Mouse (Mus musculus) hindbrain, embryonic 14.5 days (tissue): ENCODE data around the gene Slc5a4b. TPM values are rescaled to one million over a fixed set of nuclear protein-coding genes. Genes with fewer than 3 reads are reported as not detected.

Source experiments
- ATAC-seq: fragments of 200-750 bp; cut with Nextera tagmentation; 2 replicates; pipeline ENCODE4 v1.8.0; 2017; ENCODE audit warnings: moderate number of reproducible peaks, mild to moderate bottlenecking, moderate TSS enrichment, moderate library complexity; ENCODE audit not compliant: low FRiP score
- DNase-seq: peaks from one replicate; pipeline ENCODE4 v3.0.0-alpha.2; 2015; ENCODE audit warnings: low spot score
- H3K27ac ChIP-seq: fragments of 300-500 bp; sonication (generic); 2 replicates; pipeline ENCODE4 v1.5.1; 2014; ENCODE audit warnings: mild to moderate bottlenecking, moderate library complexity
- H3K27me3 ChIP-seq: fragments of 300-500 bp; sonication (generic); 2 replicates; pipeline ENCODE4 v1.6.1; 2014; ENCODE audit warnings: mild to moderate bottlenecking, low read length, mixed read lengths; ENCODE audit not compliant: control insufficient read depth, insufficient read depth
- H3K36me3 ChIP-seq: fragments of 300-500 bp; sonication (generic); replicated peaks from 2 replicates; pipeline ENCODE4 v1.6.1; 2014; ENCODE audit not compliant: control insufficient read depth, insufficient read depth
- H3K4me1 ChIP-seq: fragments of 300-500 bp; sonication (generic); replicated peaks from 2 replicates; pipeline ENCODE4 v1.6.1; 2014; ENCODE audit warnings: antibody characterized with exemption, low read length, mixed read lengths; ENCODE audit not compliant: control insufficient read depth, insufficient read depth
- H3K4me2 ChIP-seq: fragments of 300-500 bp; sonication (generic); replicated peaks from 2 replicates; pipeline ENCODE4 v1.6.1; 2014; ENCODE audit warnings: mild to moderate bottlenecking, moderate library complexity
- H3K4me3 ChIP-seq: fragments of 300-500 bp; sonication (generic); replicated peaks from 2 replicates; pipeline ENCODE4 v1.5.1; 2014; ENCODE audit warnings: mild to moderate bottlenecking, low read length
- H3K9ac ChIP-seq: fragments of 300-500 bp; sonication (generic); 2 replicates; pipeline ENCODE4 v1.6.1; 2014
- H3K9me3 ChIP-seq: fragments of 300-500 bp; sonication (generic); 2 replicates; pipeline ENCODE4 v1.6.1; 2016; ENCODE audit warnings: low read length; ENCODE audit not compliant: control insufficient read depth
- whole genome bisulfite sequencing: fragments of 180-500 bp; shearing (Covaris S2); extraction: QIAGEN DNeasy Blood & Tissue Kit; methylation state at CpG from one replicate; pipeline ENCODE4 v1.1.7; 2014; 5-methylcytosine and 5-hydroxymethylcytosine counted together
- polyA plus RNA-seq: library from polyadenylated mRNA; unstranded; fragments of >200 nt; fragmentation: Nextera tagmentation; extraction: Ambion mirVana; gene quantifications from 2 replicates; pipeline ENCODE4 v1.2.1, GENCODE M21; 2014

The Slc5a4b gene
- polyA plus RNA-seq, 1 experiment from 2014 or later = not detected

GRCm38 (mm10) chr10:76031511-76032401, 79.0 kb downstream of the Slc5a4b start:
- 57% methylated on average over 14 of the region's 14 CpGs for WGBS
- ATAC-seq = peak; percentile 74
- DNase-seq = no peak

GRCm38 (mm10) chr10:76030496-76030895, 80.3 kb downstream of the Slc5a4b start:
- Histone ChIP-seq H3K9me3 (no peaks in the 10 kb centered on the region), H3K36me3 (no peaks in the 10 kb centered on the region), H3K27ac (no peak overlapping the region), H3K27me3 (no peaks in the 10 kb centered on the region), H3K4me2 (no peak overlapping the region), H3K9ac (no peak overlapping the region), H3K4me3 (no peak overlapping the region), H3K4me1 (peaks cover 7% of the 10 kb centered on the region)
- no peak for ATAC-seq
- 62% methylated on average over 5 of the region's 5 CpGs for WGBS
- DNase-seq = no peak

More at GRCm38 (mm10) chr10:76031511-76032401, 79.0 kb downstream of the Slc5a4b start:
- Histone ChIP-seq H3K27ac (peak overlapping the region; percentile 62), H3K36me3 (no peaks in the 10 kb centered on the region), H3K4me2 (peak overlapping the region; percentile 63), H3K4me3 (peak overlapping the region; percentile 89), H3K27me3 (no peaks in the 10 kb centered on the region), H3K9me3 (no peaks in the 10 kb centered on the region), H3K4me1 (peaks cover 7% of the 10 kb centered on the region), H3K9ac (peak overlapping the region; percentile 91)

- peaks cover 7% of the 10 kb centered on the region for H3K4me1 ChIP-seq
- no peak overlapping the region for H3K4me2 ChIP-seq
- DNase-seq = no peak
- 66% methylated on average over 5 of the region's 5 CpGs for WGBS
- ATAC-seq = no peak
- H3K9me3 ChIP-seq = no peaks in the 10 kb centered on the region
- no peak overlapping the region for H3K27ac ChIP-seq
- H3K27me3 ChIP-seq = no peaks in the 10 kb centered on the region
- no peak overlapping the region for H3K9ac ChIP-seq
- H3K36me3 ChIP-seq = no peaks in the 10 kb centered on the region
- H3K4me3 ChIP-seq = no peak overlapping the region
Observed at GRCm38 (mm10) chr10:76029276-76029675, 81.5 kb downstream of the Slc5a4b start.

- Histone ChIP-seq H3K27me3 (no peaks in the 10 kb centered on the region), H3K9me3 (no peaks in the 10 kb centered on the region), H3K27ac (no peak overlapping the region), H3K9ac (no peak overlapping the region), H3K4me1 (peaks cover 4% of the 10 kb centered on the region), H3K4me2 (no peak overlapping the region), H3K4me3 (no peak overlapping the region), H3K36me3 (no peaks in the 10 kb centered on the region)
- no peak for DNase-seq
- 81% methylated on average over 9 of the region's 9 CpGs for WGBS
- ATAC-seq = no peak
Observed at GRCm38 (mm10) chr10:76028396-76028795, 82.4 kb downstream of the Slc5a4b start.

GRCm38 (mm10) chr10:76028016-76028366, 82.8 kb downstream of the Slc5a4b start:
- 24% methylated on average over 4 of the region's 4 CpGs for WGBS
- Histone ChIP-seq H3K36me3 (no peaks in the 10 kb centered on the region), H3K27ac (no peak overlapping the region), H3K4me2 (no peak overlapping the region), H3K4me1 (no peaks in the 10 kb centered on the region), H3K9ac (no peak overlapping the region), H3K4me3 (no peak overlapping the region), H3K27me3 (no peaks in the 10 kb centered on the region), H3K9me3 (no peaks in the 10 kb centered on the region)
- ATAC-seq (no peak), DNase-seq (no peak)

- ATAC-seq = no peak
- H3K36me3 ChIP-seq = no peaks in the 10 kb centered on the region
- 66% methylated on average over 12 of the region's 12 CpGs for WGBS
- H3K4me1 ChIP-seq = no peaks in the 10 kb centered on the region
- no peak overlapping the region for H3K27ac ChIP-seq
- DNase-seq = no peak
- H3K4me2 ChIP-seq = no peak overlapping the region
- H3K9ac ChIP-seq = no peak overlapping the region
- no peak overlapping the region for H3K4me3 ChIP-seq
- H3K27me3 ChIP-seq = no peaks in the 10 kb centered on the region
- no peaks in the 10 kb centered on the region for H3K9me3 ChIP-seq
Observed at GRCm38 (mm10) chr10:76027127-76028015, 83.4 kb downstream of the Slc5a4b start.

- Histone ChIP-seq H3K36me3 (no peaks in the 10 kb centered on the region), H3K27ac (no peak overlapping the region), H3K4me2 (no peak overlapping the region), H3K4me3 (no peak overlapping the region), H3K4me1 (no peaks in the 10 kb centered on the region), H3K9ac (no peak overlapping the region), H3K9me3 (no peaks in the 10 kb centered on the region), H3K27me3 (no peaks in the 10 kb centered on the region)
- ATAC-seq (no peak), DNase-seq (no peak)
- 96% methylated on average over 9 of the region's 10 CpGs for WGBS
Observed at GRCm38 (mm10) chr10:76025470-76026190, 85.1 kb downstream of the Slc5a4b start.

- Histone ChIP-seq H3K9ac (no peak overlapping the region), H3K4me3 (no peak overlapping the region), H3K4me1 (no peaks in the 10 kb centered on the region), H3K27ac (no peak overlapping the region), H3K9me3 (no peaks in the 10 kb centered on the region), H3K36me3 (no peaks in the 10 kb centered on the region), H3K27me3 (no peaks in the 10 kb centered on the region), H3K4me2 (no peak overlapping the region)
- ATAC-seq = no peak
- WGBS = 91% methylated on average over 6 of the region's 6 CpGs
- DNase-seq = no peak
Observed at GRCm38 (mm10) chr10:76023921-76024320, 86.8 kb downstream of the Slc5a4b start.

- H3K27ac ChIP-seq = no peak overlapping the region
- H3K27me3 ChIP-seq = no peaks in the 10 kb centered on the region
- WGBS = 82% methylated on average over 3 of the region's 3 CpGs
- DNase-seq = no peak
- ATAC-seq = no peak
- H3K9ac ChIP-seq = no peak overlapping the region
- H3K4me1 ChIP-seq = no peaks in the 10 kb centered on the region
- no peaks in the 10 kb centered on the region for H3K36me3 ChIP-seq
- H3K9me3 ChIP-seq = no peaks in the 10 kb centered on the region
- H3K4me2 ChIP-seq = no peak overlapping the region
- no peak overlapping the region for H3K4me3 ChIP-seq
Observed at GRCm38 (mm10) chr10:76021728-76022127, 89.0 kb downstream of the Slc5a4b start.
